Mouse (Mus musculus) erythroblast, embryonic 14.5 days (primary cell): ENCODE data around the gene Grin2d.

Experiments
- GATA1 ChIP-seq: IDR thresholded peaks from 2 replicates; pipeline ENCODE4 v1.6.1; 2012; ENCODE audit warnings: low read length, inconsistent platforms, mixed read lengths
- TAL1 ChIP-seq: IDR thresholded peaks from 3 replicates; pipeline ENCODE4 v1.6.1; 2012; ENCODE audit warnings: low read length, inconsistent platforms, mixed read lengths

- TF ChIP-seq GATA1 = no peak
- TF ChIP-seq TAL1 = no peak
These were observed 65.3 kb downstream of the Grin2d start for GRCm38 (mm10) chr7:45812921-45813320.
